Mouse (Mus musculus) hindbrain, embryonic 10.5 days (tissue): ENCODE data around the gene Pitpnm2. TPM values are rescaled to one million over a fixed set of nuclear protein-coding genes. Genes with fewer than 3 reads are reported as not detected.
A peak's percentile ranks its signal among the peaks of the same experiment; 100 is the strongest.

Experiments used
- DNase-seq: peaks from one replicate; pipeline ENCODE4 v3.0.0-alpha.2; 2017; ENCODE audit warnings: low spot score
- H3K27ac ChIP-seq: fragments of 300-500 bp; sonication (generic); 2 replicates; pipeline ENCODE4 v1.5.1; 2016; ENCODE audit warnings: mild to moderate bottlenecking, moderate library complexity
- H3K27me3 ChIP-seq: fragments of 300-500 bp; sonication (generic); 2 replicates; pipeline ENCODE4 v1.6.1; 2016; ENCODE audit warnings: mild to moderate bottlenecking; ENCODE audit not compliant: poor library complexity, insufficient read depth, severe bottlenecking
- H3K36me3 ChIP-seq: fragments of 300-500 bp; sonication (generic); 2 replicates; pipeline ENCODE4 v1.6.1; 2016; ENCODE audit warnings: mild to moderate bottlenecking, moderate library complexity
- H3K4me1 ChIP-seq: fragments of 300-500 bp; sonication (generic); replicated peaks from 2 replicates; pipeline ENCODE4 v1.6.1; 2016; ENCODE audit warnings: mild to moderate bottlenecking
- H3K4me3 ChIP-seq: fragments of 300-500 bp; sonication (generic); 2 replicates; pipeline ENCODE4 v1.5.1; 2016; ENCODE audit warnings: mild to moderate bottlenecking, moderate library complexity
- H3K9me3 ChIP-seq: fragments of 300-500 bp; sonication (generic); 2 replicates; pipeline ENCODE4 v1.6.1; 2016; ENCODE audit warnings: mild to moderate bottlenecking, moderate library complexity
- WGBS: fragments of 180-500 bp; shearing (Covaris S2); methylation state at CpG from one replicate; pipeline ENCODE4 v1.1.7; 2016; 5-methylcytosine and 5-hydroxymethylcytosine counted together
- polyA plus RNA-seq: library from polyadenylated mRNA; unstranded; fragments of >200 nt; fragmentation: Nextera tagmentation; extraction: Ambion mirVana; gene quantifications from 2 replicates; pipeline ENCODE4 v1.2.1, GENCODE M21; 2016

The Pitpnm2 gene
- polyA plus RNA-seq, 1 experiment from 2014 or later: 3.6 TPM

DNA sequence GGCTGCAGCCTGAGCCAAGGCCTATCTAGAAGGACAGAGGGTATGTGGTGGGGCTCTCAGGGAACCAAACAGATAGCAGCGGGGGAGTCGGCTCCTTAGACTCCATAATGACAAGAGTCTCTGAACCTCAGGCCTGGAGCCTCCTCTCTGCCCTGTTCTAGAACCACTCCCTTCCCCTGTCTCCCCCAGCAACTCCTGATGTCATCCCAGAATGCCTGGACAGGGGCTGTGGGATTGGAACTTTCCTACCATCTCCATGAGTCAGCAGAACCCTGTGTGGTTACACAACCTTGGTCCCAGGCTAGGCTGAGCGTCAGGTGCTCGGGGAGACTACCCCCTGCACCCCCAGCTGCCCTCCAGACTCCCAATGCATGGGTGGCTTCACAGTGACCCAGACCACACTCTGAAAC lies 60.0 kb downstream of the Pitpnm2 start:
- Histone ChIP-seq H3K27ac (no peak overlapping the region), H3K27me3 (peaks cover 31% of the 10 kb centered on the region), H3K9me3 (no peaks in the 10 kb centered on the region), H3K36me3 (no peaks in the 10 kb centered on the region), H3K4me1 (peaks cover 77% of the 10 kb centered on the region), H3K4me3 (no peak overlapping the region)
- WGBS: 88% methylated on average over 4 of the region's 4 CpGs
- no peak for DNase-seq

DNA sequence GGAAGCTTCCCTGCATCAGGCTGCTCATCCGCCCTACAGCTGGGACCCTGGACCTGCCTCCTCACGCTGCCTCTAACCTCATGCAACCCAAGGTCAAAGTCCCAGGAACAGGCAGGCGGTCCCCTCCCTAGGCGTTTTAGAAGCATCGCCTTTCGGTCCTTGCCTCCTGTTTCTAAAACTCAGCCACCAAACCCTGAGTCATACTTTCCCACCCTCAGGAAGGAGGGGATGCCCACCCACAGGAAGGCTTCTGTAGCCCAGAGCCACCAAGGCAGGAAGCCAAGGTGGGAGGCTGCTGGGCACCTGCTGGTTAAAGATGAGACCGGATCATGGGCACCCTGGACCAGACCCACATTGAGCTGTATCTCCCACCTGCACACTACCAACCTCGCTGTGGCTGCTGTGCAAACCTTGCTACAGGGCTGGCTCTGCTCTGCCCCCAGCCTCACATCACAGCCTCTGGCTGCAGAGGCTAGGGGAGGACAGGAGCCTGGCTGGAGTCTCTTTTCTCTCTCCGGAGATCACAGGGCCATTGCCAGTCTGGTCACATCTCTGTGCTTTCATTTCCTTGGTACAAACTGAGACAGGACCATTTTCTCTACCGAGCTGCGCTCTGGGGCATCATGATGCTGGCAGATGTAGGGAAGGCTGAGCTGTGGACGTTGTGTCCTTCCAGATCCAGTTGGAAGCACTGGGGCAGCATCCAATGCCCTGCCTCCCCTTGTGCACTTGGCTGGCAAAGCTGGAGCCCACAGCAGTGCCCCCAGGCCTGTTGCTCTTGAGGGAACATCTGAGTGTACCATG lies 61.9 kb downstream of the Pitpnm2 start:
- Histone ChIP-seq H3K4me3 (peak overlapping the region; percentile 35), H3K4me1 (peaks cover 70% of the 10 kb centered on the region), H3K36me3 (no peaks in the 10 kb centered on the region), H3K27me3 (peaks cover 38% of the 10 kb centered on the region), H3K27ac (peak overlapping the region; percentile 77), H3K9me3 (no peaks in the 10 kb centered on the region)
- WGBS: 54% methylated on average over 12 of the region's 12 CpGs
- DNase-seq: peak; percentile 33

DNA sequence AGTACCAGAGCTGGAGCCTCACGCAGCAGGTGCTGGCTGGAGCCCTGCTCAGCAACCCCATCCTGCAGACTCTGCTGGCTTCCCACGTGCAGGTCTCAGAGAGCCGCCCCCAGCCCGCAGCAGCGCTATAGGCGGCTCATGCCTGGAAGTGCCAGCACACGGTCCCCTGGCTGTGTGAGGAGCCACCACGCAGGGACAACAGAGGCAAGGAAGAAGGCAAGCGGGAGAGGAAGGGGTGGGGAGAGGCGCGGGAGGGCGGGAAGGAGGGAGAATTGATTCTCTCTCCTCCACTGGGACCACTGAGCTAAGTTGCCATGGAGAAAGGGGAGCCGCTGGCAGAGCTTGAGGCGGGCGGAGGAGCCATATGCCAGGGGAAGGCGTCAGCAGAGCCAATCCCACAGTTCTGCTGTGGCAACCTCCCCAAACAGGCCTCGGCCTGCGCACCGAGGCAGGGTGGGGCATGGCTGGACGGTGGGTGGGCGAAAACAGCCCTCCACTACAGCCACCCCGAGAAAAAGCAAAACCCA lies 62.5 kb downstream of the Pitpnm2 start:
- 13% methylated on average over 21 of the region's 22 CpGs for WGBS
- H3K4me3 ChIP-seq: peak overlapping the region; percentile 35
- peaks cover 68% of the 10 kb centered on the region for H3K4me1 ChIP-seq
- peaks cover 38% of the 10 kb centered on the region for H3K27me3 ChIP-seq
- H3K9me3 ChIP-seq: no peaks in the 10 kb centered on the region
- DNase-seq: peak; percentile 48
- peak overlapping the region; percentile 77 for H3K27ac ChIP-seq
- H3K36me3 ChIP-seq: no peaks in the 10 kb centered on the region

DNA sequence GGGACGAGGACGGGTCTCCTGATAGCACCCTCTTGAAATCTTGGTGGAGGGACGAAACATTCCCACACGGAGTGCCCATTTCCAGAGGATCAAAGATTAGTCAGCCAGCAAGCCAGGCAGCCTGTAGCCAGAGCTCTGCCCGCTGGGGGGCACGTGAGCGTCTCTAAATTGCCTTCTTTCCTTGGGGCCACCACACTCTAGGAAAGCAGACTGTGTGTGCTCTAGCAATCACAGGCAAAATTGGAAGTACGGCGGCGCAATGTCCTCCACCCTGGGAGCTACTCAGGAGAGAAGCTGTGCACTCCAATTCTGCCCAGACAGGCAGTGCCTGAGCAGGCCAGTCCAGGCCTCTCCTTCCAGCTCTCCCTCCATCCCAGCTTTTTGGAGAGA lies 63.1 kb downstream of the Pitpnm2 start:
- DNase-seq: no peak
- 53% methylated on average over 10 of the region's 10 CpGs for WGBS
- peaks cover 67% of the 10 kb centered on the region for H3K4me1 ChIP-seq
- H3K9me3 ChIP-seq: no peaks in the 10 kb centered on the region
- peak overlapping the region; percentile 35 for H3K4me3 ChIP-seq
- no peaks in the 10 kb centered on the region for H3K36me3 ChIP-seq
- peak overlapping the region; percentile 77 for H3K27ac ChIP-seq
- H3K27me3 ChIP-seq: peaks cover 38% of the 10 kb centered on the region

DNA sequence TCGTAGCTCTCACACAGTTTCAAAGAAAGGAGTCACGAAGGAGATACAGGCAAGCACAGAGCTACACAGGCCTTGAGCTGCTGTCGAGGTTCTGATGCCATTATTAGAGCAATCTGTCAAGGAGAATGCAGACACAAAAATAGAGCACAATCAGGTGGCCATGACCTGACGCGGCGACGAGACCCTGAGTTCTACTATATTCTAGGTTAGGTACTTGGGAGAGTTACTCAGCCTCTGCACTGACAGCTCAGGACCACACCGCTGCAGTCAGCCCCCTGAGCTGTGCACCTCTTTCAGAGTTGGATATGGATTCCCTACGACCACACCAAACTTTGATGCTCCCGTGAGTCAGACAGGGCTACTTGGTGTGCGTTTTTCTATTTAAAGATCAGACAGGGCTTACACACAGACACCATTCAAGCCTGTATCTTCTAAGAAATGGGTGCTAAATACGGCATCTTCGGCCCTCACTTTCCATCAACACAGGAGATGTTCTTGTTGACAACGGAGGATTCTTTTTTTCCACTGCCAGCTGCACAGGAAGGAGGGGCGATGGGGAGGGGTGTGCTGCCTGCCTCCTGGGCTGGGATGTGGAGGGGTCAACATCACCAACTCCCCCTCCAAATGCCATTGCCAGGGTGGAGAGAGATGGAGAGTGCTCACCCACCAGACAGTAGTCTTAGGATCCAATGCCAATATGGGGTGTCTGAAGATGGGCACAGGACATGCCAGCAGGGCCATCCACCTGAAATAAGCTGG lies 63.7 kb downstream of the Pitpnm2 start:
- DNase-seq: no peak
- H3K36me3 ChIP-seq: no peaks in the 10 kb centered on the region
- 59% methylated on average over 15 of the region's 15 CpGs for WGBS
- peaks cover 65% of the 10 kb centered on the region for H3K4me1 ChIP-seq
- H3K4me3 ChIP-seq: peak overlapping the region; percentile 35
- peaks cover 38% of the 10 kb centered on the region for H3K27me3 ChIP-seq
- H3K9me3 ChIP-seq: no peaks in the 10 kb centered on the region
- peak overlapping the region; percentile 77 for H3K27ac ChIP-seq

DNA sequence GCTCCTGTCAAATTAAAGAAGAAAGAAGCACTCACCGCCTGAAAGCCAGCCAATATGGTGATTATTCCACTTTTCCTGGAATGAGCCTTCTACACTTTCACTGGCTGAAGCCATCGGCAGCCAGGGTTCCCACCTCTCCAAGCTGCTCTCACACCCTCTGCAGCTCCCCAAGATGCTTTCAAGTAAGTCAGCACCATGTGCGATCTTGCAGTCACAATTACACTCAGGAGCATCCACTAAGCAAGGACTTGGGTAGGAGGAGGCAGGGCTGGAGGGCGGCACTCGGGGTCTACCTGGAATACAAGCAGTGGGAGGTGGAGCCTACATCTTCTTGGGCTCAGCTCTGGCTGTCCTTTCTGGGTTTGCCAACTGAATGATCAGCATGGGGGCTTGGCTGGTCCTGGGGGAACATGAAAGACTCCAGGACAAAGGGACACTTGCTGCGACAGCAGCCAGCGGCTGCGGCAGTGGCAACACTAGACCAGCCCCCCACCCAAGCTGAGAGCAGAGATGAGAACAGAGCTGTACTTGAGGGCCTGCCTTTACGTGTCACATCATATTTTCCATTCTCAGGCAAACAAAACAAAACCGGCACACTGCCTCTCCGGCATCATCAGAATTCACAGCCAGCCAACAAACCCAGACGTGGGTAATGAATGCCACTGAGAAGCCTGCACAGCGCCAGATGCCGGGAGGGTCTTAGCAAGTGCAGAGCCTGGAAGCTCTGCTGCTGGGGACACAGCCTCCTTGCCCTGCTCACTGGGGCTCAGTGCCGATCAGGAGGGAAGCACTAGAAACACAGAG lies 64.5 kb downstream of the Pitpnm2 start:
- Histone ChIP-seq H3K4me3 (peak overlapping the region; percentile 35), H3K36me3 (no peaks in the 10 kb centered on the region), H3K4me1 (peaks cover 60% of the 10 kb centered on the region), H3K27me3 (peaks cover 42% of the 10 kb centered on the region), H3K27ac (peak overlapping the region; percentile 46), H3K9me3 (no peaks in the 10 kb centered on the region)
- DNase-seq: no peak
- WGBS: 14% methylated on average over 15 of the region's 15 CpGs

DNA sequence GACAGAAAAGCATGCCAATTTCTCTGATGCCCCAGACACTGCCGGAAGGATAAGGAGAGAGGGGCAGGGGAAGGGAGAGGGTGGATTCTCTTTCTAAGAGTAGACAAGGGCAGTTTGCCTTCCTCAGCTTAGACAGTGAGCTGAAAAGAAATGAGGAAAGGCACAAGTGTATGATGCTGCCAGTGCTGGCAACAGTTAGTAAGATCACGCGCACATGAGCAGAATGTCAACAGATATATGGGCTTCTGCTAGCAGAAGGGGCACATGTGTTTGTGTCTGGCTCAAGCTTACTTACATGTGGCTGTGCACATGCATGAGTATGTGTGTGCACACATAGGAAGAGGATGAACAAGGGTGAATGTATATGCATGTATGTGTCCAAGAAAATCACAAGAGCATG lies 65.4 kb downstream of the Pitpnm2 start:
- no peak overlapping the region for H3K27ac ChIP-seq
- peaks cover 48% of the 10 kb centered on the region for H3K27me3 ChIP-seq
- H3K4me1 ChIP-seq: peaks cover 52% of the 10 kb centered on the region
- peak overlapping the region; percentile 35; the same call in 1 of the 2 replicates for H3K4me3 ChIP-seq
- H3K36me3 ChIP-seq: no peaks in the 10 kb centered on the region
- WGBS: 90% methylated on average over 3 of the region's 3 CpGs
- H3K9me3 ChIP-seq: no peaks in the 10 kb centered on the region
- DNase-seq: no peak

DNA sequence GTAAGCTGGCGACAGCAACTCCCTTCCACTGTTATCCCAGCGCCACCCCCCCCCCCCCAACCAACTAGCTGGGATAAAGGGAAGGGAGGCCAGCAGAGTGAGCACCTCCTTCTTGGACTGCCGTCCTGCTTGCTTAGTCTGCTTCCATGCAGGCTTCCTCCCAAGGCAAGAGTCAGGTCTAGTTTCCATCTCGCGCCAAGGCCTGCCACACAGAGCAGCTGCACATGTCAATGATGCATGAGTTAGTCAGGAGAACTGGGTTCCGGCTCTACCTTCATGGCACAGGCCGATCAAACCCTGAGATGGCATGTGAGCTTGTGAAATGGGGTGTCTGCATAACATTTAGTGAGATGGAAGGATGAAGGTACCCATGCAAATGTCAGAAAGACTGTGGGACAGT lies 66.9 kb downstream of the Pitpnm2 start:
- H3K4me1 ChIP-seq: peaks cover 57% of the 10 kb centered on the region
- no peak overlapping the region for H3K4me3 ChIP-seq
- no peaks in the 10 kb centered on the region for H3K36me3 ChIP-seq
- H3K27ac ChIP-seq: no peak overlapping the region
- H3K27me3 ChIP-seq: peaks cover 52% of the 10 kb centered on the region
- no peak for DNase-seq
- WGBS: 86% methylated on average over 7 of the region's 7 CpGs
- no peaks in the 10 kb centered on the region for H3K9me3 ChIP-seq

DNA sequence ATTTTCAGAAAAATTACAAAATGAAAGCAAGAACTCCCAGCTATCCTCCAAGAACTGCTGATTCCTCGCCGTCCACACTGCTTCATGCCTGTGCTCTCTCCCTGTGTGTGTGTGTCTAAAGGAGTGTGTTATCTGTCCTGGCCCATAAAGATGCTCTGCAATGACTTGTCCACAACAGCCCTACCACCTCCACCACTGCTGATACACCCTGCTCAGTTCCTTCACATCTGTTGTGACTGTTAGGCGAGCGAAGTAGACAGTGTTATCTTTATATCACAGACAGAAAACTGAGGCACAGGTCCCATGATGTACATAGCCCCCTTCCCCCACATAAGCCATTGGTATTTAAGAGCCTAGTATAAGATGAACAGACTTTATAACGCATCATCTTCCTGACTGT lies 67.5 kb downstream of the Pitpnm2 start:
- H3K27me3 ChIP-seq: peaks cover 47% of the 10 kb centered on the region

DNA sequence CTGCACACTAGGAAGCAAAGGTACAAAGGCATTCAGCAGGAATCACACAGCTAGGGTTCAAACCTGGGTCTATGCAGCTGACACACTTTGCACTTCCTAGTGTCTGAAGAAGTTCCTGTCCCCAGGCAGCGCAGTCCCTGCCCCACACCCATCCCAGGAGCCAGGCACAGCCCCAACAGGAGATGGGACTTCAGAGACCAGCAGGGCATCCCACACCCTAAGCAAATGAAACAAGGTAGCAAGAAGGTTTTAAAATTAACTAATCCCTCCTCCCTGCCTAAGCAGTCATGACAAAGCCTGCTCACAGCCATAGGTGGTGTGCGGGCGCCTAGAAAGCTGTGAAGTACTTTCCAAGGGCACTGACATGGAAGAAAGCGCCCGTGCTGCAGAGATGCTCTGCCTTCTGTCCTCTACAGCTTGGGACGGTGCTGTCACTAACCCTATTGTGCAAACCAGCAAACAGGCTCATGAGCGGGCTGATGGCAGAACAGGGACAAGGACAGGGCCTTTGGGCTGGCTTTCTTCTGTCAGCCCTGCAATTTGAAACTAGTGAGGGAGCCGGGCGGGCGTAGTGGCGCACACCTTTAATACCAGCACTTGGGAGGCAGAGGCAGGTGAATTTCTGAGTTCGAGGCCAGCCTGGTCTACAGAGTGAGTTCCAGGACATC lies 68.9 kb downstream of the Pitpnm2 start:
- no peak for DNase-seq
- no peaks in the 10 kb centered on the region for H3K9me3 ChIP-seq
- peaks cover 36% of the 10 kb centered on the region for H3K27me3 ChIP-seq
- H3K4me3 ChIP-seq: no peak overlapping the region
- no peak overlapping the region for H3K27ac ChIP-seq
- no peaks in the 10 kb centered on the region for H3K36me3 ChIP-seq
- 67% methylated on average over 12 of the region's 12 CpGs for WGBS
- peaks cover 54% of the 10 kb centered on the region for H3K4me1 ChIP-seq

More for the DNA sequence above, 67.5 kb downstream of the Pitpnm2 start:
- no peaks in the 10 kb centered on the region for H3K9me3 ChIP-seq
- peaks cover 57% of the 10 kb centered on the region for H3K4me1 ChIP-seq
- DNase-seq: no peak
- WGBS: 93% methylated on average over 5 of the region's 5 CpGs
- H3K27ac ChIP-seq: no peak overlapping the region
- no peak overlapping the region for H3K4me3 ChIP-seq
- no peaks in the 10 kb centered on the region for H3K36me3 ChIP-seq

DNA sequence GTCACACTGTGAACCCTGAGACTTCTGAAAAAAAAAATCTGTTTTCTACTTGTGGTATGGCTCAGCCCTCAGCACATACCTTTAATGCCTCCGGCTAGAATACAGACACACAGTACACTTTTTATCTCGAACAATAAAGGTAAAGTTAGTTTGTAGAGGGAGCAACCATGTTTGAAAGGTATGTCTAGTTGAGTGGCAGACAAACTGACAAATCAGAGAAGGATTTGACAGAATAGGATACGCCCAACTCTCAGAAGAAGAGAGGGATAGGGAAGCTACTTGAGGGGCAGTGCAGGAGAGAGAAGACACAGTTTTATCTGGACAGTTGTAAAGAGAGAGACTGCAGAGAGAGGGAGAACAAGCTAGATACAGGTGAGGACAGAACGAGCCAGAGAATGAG lies 70.1 kb downstream of the Pitpnm2 start:
- Histone ChIP-seq H3K4me1 (peaks cover 54% of the 10 kb centered on the region), H3K9me3 (no peaks in the 10 kb centered on the region)
- 90% methylated on average over 4 of the region's 4 CpGs for WGBS

DNA sequence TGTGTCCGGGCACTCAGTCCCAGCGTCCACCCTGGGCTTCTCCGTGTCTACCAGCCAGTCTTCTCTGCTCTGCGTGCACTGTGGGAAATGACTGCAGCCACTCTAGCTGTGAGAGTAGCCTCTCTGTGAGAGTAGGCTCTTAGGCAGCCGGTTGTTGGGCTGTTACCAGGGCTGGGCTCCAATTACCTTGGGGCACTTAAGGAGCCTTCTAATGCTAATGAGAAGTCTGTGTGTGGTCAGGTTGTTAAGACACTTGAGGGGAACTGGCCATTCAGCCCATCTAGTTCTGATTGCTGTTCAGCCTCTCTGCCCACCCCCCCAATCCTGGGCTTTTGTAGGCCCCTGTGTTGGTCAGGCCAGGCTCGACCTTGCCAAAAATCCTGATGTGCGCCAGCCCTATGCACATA lies 72.8 kb downstream of the Pitpnm2 start:
- 0 out of 2 replicates have a peak overlapping the region, but pooled peaks have one; percentile 23 for H3K4me3 ChIP-seq
- peaks cover 24% of the 10 kb centered on the region for H3K27me3 ChIP-seq
- 16% methylated on average over 7 of the region's 7 CpGs for WGBS

More for the DNA sequence above, 70.1 kb downstream of the Pitpnm2 start:
- Histone ChIP-seq H3K4me3 (no peak overlapping the region), H3K36me3 (no peaks in the 10 kb centered on the region), H3K27ac (no peak overlapping the region), H3K27me3 (peaks cover 27% of the 10 kb centered on the region)
- DNase-seq: no peak

More for the DNA sequence above, 72.8 kb downstream of the Pitpnm2 start:
- H3K9me3 ChIP-seq: no peaks in the 10 kb centered on the region
- peak; percentile 58 for DNase-seq
- no peaks in the 10 kb centered on the region for H3K36me3 ChIP-seq
- H3K27ac ChIP-seq: peak overlapping the region; percentile 72
- peaks cover 62% of the 10 kb centered on the region for H3K4me1 ChIP-seq
